Mouse (Mus musculus): ENCODE results near the gene Grid1. TPM values are rescaled to one million over a fixed set of nuclear protein-coding genes. Genes with fewer than 3 reads are reported as not detected.

Gene Grid1
- polyA plus RNA-seq, 1 experiment: 1.3 TPM

GRCm38 (mm10) chr14:34955689-34956088 is 135.8 kb downstream of the Grid1 start:
- 83% methylated on average over 1 of the region's 1 CpGs for WGBS
- H3K27me3 ChIP-seq (replicated peaks; ENCODE audit: control insufficient read depth, insufficient read depth, low read length): no peaks in the 10 kb centered on the region
- no peak for DNase-seq
- H3K4me1 ChIP-seq (ENCODE audit: control insufficient read depth, insufficient read depth, low read length): no peaks in the 10 kb centered on the region
- no peak for TF ChIP-seq POLR2A (IDR thresholded peaks at IDR 0.05; ENCODE audit: low read depth, low read length)
- no peak for TF ChIP-seq CTCF (conservative IDR thresholded peaks at IDR 0.05; ENCODE audit: insufficient read depth, insufficient read length, low read depth, low read length)
- no peaks in the 10 kb centered on the region for H3K36me3 ChIP-seq (ENCODE audit: control insufficient read depth, insufficient read depth, low read length)
- H3K4me3 ChIP-seq (ENCODE audit: insufficient read depth, low read depth, low read length): no peak overlapping the region
- H3K27ac ChIP-seq (ENCODE audit: insufficient read depth, low read depth, low read length): no peak overlapping the region

GRCm38 (mm10) chr14:34960227-34960626 is 140.3 kb downstream of the Grid1 start:
- Histone ChIP-seq H3K27me3 (replicated peaks; ENCODE audit: control insufficient read depth, insufficient read depth, low read length) (no peaks in the 10 kb centered on the region), H3K36me3 (ENCODE audit: control insufficient read depth, insufficient read depth, low read length) (no peaks in the 10 kb centered on the region), H3K27ac (ENCODE audit: insufficient read depth, low read depth, low read length) (no peak overlapping the region), H3K4me1 (ENCODE audit: control insufficient read depth, insufficient read depth, low read length) (no peaks in the 10 kb centered on the region), H3K4me3 (ENCODE audit: insufficient read depth, low read depth, low read length) (no peak overlapping the region)
- no peak for DNase-seq
- TF ChIP-seq POLR2A (IDR thresholded peaks at IDR 0.05; ENCODE audit: low read depth, low read length): no peak
- no peak for TF ChIP-seq CTCF (conservative IDR thresholded peaks at IDR 0.05; ENCODE audit: insufficient read depth, insufficient read length, low read depth, low read length)
- 35% methylated on average over 6 of the region's 6 CpGs for WGBS

- H3K27ac ChIP-seq (ENCODE audit: insufficient read depth, low read depth, low read length): no peak overlapping the region
- H3K4me1 ChIP-seq (ENCODE audit: control insufficient read depth, insufficient read depth, low read length): no peaks in the 10 kb centered on the region
- DNase-seq: no peak
- H3K27me3 ChIP-seq (replicated peaks; ENCODE audit: control insufficient read depth, insufficient read depth, low read length): no peaks in the 10 kb centered on the region
- H3K36me3 ChIP-seq (ENCODE audit: control insufficient read depth, insufficient read depth, low read length): no peaks in the 10 kb centered on the region
- no peak overlapping the region for H3K4me3 ChIP-seq (ENCODE audit: insufficient read depth, low read depth, low read length)
- TF ChIP-seq CTCF (conservative IDR thresholded peaks at IDR 0.05; ENCODE audit: insufficient read depth, insufficient read length, low read depth, low read length) (no peak), POLR2A (IDR thresholded peaks at IDR 0.05; ENCODE audit: low read depth, low read length) (no peak)
- 82% methylated on average over 4 of the region's 4 CpGs for WGBS
Observed at GRCm38 (mm10) chr14:34963616-34964168, 143.8 kb downstream of the Grid1 start.

GRCm38 (mm10) chr14:34969102-34969819 is 149.4 kb downstream of the Grid1 start:
- WGBS: 48% methylated on average over 6 of the region's 6 CpGs
- Histone ChIP-seq H3K4me3 (ENCODE audit: insufficient read depth, low read depth, low read length) (no peak overlapping the region), H3K27ac (ENCODE audit: insufficient read depth, low read depth, low read length) (no peak overlapping the region), H3K4me1 (ENCODE audit: control insufficient read depth, insufficient read depth, low read length) (no peaks in the 10 kb centered on the region), H3K27me3 (replicated peaks; ENCODE audit: control insufficient read depth, insufficient read depth, low read length) (no peaks in the 10 kb centered on the region), H3K36me3 (ENCODE audit: control insufficient read depth, insufficient read depth, low read length) (no peaks in the 10 kb centered on the region)
- no peak for TF ChIP-seq POLR2A (IDR thresholded peaks at IDR 0.05; ENCODE audit: low read depth, low read length)
- no peak for TF ChIP-seq CTCF (conservative IDR thresholded peaks at IDR 0.05; ENCODE audit: insufficient read depth, insufficient read length, low read depth, low read length)
- no peak for DNase-seq

- no peaks in the 10 kb centered on the region for H3K36me3 ChIP-seq (ENCODE audit: control insufficient read depth, insufficient read depth, low read length)
- no peaks in the 10 kb centered on the region for H3K4me1 ChIP-seq (ENCODE audit: control insufficient read depth, insufficient read depth, low read length)
- no peak for DNase-seq
- no peaks in the 10 kb centered on the region for H3K27me3 ChIP-seq (replicated peaks; ENCODE audit: control insufficient read depth, insufficient read depth, low read length)
- no peak overlapping the region for H3K4me3 ChIP-seq (ENCODE audit: insufficient read depth, low read depth, low read length)
- TF ChIP-seq POLR2A (IDR thresholded peaks at IDR 0.05; ENCODE audit: low read depth, low read length) (no peak), CTCF (conservative IDR thresholded peaks at IDR 0.05; ENCODE audit: insufficient read depth, insufficient read length, low read depth, low read length) (no peak)
- WGBS: 77% methylated on average over 3 of the region's 3 CpGs
- no peak overlapping the region for H3K27ac ChIP-seq (ENCODE audit: insufficient read depth, low read depth, low read length)
Observed at GRCm38 (mm10) chr14:34972930-34973329, 153.0 kb downstream of the Grid1 start.

- Histone ChIP-seq H3K36me3 (ENCODE audit: control insufficient read depth, insufficient read depth, low read length) (no peaks in the 10 kb centered on the region), H3K27me3 (replicated peaks; ENCODE audit: control insufficient read depth, insufficient read depth, low read length) (no peaks in the 10 kb centered on the region), H3K27ac (ENCODE audit: insufficient read depth, low read depth, low read length) (no peak overlapping the region), H3K4me3 (ENCODE audit: insufficient read depth, low read depth, low read length) (no peak overlapping the region), H3K4me1 (ENCODE audit: control insufficient read depth, insufficient read depth, low read length) (no peaks in the 10 kb centered on the region)
- TF ChIP-seq CTCF (conservative IDR thresholded peaks at IDR 0.05; ENCODE audit: insufficient read depth, insufficient read length, low read depth, low read length) (no peak), POLR2A (IDR thresholded peaks at IDR 0.05; ENCODE audit: low read depth, low read length) (no peak)
- no peak for DNase-seq
- 43% methylated on average over 2 of the region's 2 CpGs for WGBS
Observed at GRCm38 (mm10) chr14:34980756-34981155, 160.8 kb downstream of the Grid1 start.

- 69% methylated on average over 5 of the region's 5 CpGs for WGBS
- Histone ChIP-seq H3K27me3 (replicated peaks; ENCODE audit: control insufficient read depth, insufficient read depth, low read length) (no peaks in the 10 kb centered on the region; the same call in 1 of the 2 replicates), H3K4me3 (ENCODE audit: insufficient read depth, low read depth, low read length) (no peak overlapping the region), H3K4me1 (ENCODE audit: control insufficient read depth, insufficient read depth, low read length) (no peaks in the 10 kb centered on the region), H3K27ac (ENCODE audit: insufficient read depth, low read depth, low read length) (no peak overlapping the region), H3K36me3 (ENCODE audit: control insufficient read depth, insufficient read depth, low read length) (no peaks in the 10 kb centered on the region)
- TF ChIP-seq POLR2A (IDR thresholded peaks at IDR 0.05; ENCODE audit: low read depth, low read length): no peak
- TF ChIP-seq CTCF (conservative IDR thresholded peaks at IDR 0.05; ENCODE audit: insufficient read depth, insufficient read length, low read depth, low read length): no peak
- no peak for DNase-seq
Observed at GRCm38 (mm10) chr14:34989131-34989530, 169.2 kb downstream of the Grid1 start.

All from kidney, adult 2 months (tissue).